Mouse (Mus musculus): ENCODE measurements around the gene Kremen2. TPM values are rescaled to one million over a fixed set of nuclear protein-coding genes. Genes with fewer than 3 reads are reported as not detected.
A peak's percentile ranks its signal among the peaks of the same experiment; 100 is the strongest.

Gene Kremen2
- polyA plus RNA-seq (2016; fragmentation: Nextera tagmentation; extraction: Ambion mirVana): 1.4 and 1.6 TPM in 2 replicates

DNA sequence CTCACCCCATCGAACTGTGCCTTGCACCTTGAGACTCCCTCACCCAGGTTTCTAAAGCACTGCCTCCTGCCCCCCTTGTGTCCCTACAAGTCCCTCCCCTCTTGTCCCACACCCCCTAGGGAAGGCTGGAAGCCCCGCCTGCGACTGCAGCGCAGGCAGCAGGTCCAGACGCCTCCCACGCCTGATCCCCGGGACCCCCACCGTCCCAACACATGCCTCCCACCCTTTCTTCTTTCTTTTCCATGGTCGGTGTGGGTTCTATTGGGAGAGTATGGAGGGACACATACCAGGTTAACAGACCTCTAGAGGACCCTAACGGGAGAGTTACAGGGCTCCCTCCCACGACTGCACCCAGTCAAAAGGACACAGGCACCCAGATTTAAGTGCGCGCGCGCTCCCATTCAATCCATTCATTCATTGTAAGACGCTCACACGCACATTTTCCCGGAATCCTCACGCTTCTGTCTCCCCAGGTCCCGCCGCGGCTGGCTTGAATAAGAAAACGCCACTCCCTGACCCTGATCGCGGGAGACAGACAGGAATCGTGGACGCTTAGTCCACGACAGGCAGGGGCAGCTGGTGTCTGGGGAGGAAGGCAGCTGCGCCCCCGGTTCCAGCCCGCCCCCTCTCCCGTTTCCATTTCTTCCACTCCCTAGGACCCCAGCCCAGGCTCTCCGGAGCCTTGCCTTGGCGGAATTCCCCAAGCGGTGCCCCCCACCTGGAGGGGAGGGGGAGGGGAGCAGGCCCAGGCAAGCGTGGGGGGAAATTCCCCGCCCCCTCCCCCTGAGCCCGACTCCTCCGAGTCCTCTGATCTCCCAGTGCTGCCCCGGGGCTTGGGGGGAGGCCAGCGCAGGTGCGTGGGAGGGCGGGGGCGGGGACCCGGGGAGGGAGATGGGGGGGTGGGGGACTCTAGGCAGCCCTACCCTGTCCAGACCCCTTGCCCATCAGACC, at the start of gene Kremen2:
Gene Kremen2 (minus strand): TSS at position 533 of the 951 bp plus-strand sequence.
- Histone ChIP-seq H3K27me3 (peaks cover 82% of the 10 kb centered on the region), H3K4me1 (peaks cover 31% of the 10 kb centered on the region), H3K9me3 (no peaks in the 10 kb centered on the region), H3K4me2 (peak within 1 kb of the TSS; percentile 65), H3K27ac (no peak within 1 kb of the TSS), H3K4me3 (replicated peaks) (peak within 1 kb of the TSS; percentile 32), H3K36me3 (replicated peaks) (no peaks in the 10 kb centered on the region), H3K9ac (peak within 1 kb of the TSS; percentile 44)
- WGBS: under 1% methylated on average over 39 of the region's 45 CpGs
- ATAC-seq (ENCODE audit: low FRiP score): no peak

DNA sequence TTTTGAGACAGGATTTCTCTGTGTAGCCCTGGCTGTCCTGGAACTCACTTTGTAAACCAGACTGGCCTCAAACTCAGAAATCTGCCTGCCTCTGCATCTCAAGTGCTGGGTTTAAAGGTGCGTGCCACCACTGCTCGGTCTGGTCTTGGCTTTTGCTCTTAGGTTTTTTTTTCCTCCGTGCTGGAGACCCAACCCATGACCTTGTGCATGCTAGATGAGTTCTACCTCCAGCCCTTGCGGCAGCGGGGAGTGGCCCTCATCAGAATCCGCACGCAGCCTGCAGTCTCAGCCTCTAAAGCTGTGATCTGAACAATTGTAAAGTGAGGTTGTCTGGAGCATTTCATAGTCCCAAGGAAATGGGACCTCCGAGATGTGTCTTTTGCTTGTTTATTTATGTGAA, 49.7 kb upstream of the Kremen2 start:
- Histone ChIP-seq H3K36me3 (replicated peaks) (no peaks in the 10 kb centered on the region), H3K27me3 (no peaks in the 10 kb centered on the region), H3K9me3 (no peaks in the 10 kb centered on the region), H3K27ac (no peak overlapping the region), H3K9ac (no peak overlapping the region), H3K4me3 (replicated peaks) (no peak overlapping the region), H3K4me2 (no peak overlapping the region), H3K4me1 (peaks cover 13% of the 10 kb centered on the region)
- ATAC-seq (ENCODE audit: low FRiP score): no peak
- WGBS: 97% methylated on average over 8 of the region's 8 CpGs

DNA sequence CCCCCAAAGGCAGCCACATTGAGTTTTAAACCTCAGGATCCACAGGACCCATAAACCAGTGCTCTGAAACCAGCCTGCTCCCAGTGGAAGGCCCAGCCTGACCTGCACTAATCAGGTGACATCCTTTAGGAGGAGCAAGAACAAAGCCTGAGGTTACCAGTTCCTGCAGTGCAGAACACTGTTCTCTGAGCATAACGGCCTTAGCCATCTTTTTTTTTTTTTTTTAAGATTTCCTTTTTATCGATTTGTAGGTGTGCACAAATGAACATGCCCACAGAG, 45.4 kb upstream of the Kremen2 start:
- Histone ChIP-seq H3K4me3 (replicated peaks) (peak overlapping the region; percentile 39), H3K27ac (peak overlapping the region; percentile 94)
- 69% methylated on average over 2 of the region's 2 CpGs for WGBS

DNA sequence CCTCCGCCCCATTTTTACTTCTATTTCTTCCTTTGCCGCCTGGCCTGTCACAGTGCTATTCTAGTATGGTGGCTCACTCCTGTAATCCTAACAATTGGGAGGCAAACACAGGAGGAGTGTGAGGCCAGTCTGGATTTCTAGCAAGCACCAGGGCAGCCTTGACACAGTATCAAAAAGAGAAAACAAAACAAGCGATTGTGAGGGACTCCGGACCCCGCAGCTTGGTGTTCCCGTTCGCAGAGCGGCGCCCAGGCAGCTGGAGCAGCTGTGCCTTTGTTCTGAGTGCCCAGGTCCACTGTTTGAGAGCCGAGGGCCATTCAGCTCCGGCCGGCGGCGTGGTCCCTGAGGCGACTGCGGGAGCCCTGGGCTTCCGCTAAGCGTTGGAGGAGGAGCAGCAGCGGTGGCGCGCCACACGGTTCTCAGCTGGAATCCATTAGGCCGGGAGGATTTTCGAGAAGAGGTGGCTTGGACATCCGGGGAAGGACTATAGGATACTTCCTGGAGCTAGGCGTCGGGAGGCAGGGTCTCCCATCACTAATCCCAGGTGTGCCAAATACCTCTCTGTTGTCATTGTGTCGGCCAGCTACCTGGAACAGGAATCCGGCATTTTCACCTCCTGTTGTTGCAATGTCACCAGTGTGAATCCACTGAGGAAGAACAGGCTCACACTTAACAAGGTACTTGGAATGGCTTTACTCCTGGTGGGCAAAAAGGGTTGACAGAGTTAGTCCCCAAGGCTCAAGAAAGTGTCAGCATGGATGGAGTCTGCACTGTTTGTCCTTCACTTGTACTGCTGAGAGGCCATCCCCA, 44.8 kb upstream of the Kremen2 start, which contains the start of gene Srrm2:
Gene Srrm2 (plus strand): TSS at position 264 of the 810 bp plus-strand sequence.
- H3K4me3 ChIP-seq (replicated peaks): peak within 1 kb of the TSS; percentile 39
- H3K36me3 ChIP-seq (replicated peaks): no peaks in the 10 kb centered on the region
- H3K27ac ChIP-seq: peak within 1 kb of the TSS; percentile 94
- peak within 1 kb of the TSS; percentile 74 for H3K4me2 ChIP-seq
- ATAC-seq (ENCODE audit: low FRiP score): peak; percentile 71
- H3K9ac ChIP-seq: peak within 1 kb of the TSS; percentile 74
- no peaks in the 10 kb centered on the region for H3K27me3 ChIP-seq
- under 1% methylated on average over 29 of the region's 29 CpGs for WGBS
- no peaks in the 10 kb centered on the region for H3K9me3 ChIP-seq
- H3K4me1 ChIP-seq: peaks cover 26% of the 10 kb centered on the region

More for the DNA sequence above, 45.4 kb upstream of the Kremen2 start:
- H3K27me3 ChIP-seq: no peaks in the 10 kb centered on the region
- no peak for ATAC-seq (ENCODE audit: low FRiP score)
- H3K9me3 ChIP-seq: no peaks in the 10 kb centered on the region
- no peaks in the 10 kb centered on the region for H3K36me3 ChIP-seq (replicated peaks)
- peak overlapping the region; percentile 74 for H3K4me2 ChIP-seq
- H3K4me1 ChIP-seq: peaks cover 24% of the 10 kb centered on the region
- H3K9ac ChIP-seq: peak overlapping the region; percentile 74; the same call in 1 of the 2 replicates

DNA sequence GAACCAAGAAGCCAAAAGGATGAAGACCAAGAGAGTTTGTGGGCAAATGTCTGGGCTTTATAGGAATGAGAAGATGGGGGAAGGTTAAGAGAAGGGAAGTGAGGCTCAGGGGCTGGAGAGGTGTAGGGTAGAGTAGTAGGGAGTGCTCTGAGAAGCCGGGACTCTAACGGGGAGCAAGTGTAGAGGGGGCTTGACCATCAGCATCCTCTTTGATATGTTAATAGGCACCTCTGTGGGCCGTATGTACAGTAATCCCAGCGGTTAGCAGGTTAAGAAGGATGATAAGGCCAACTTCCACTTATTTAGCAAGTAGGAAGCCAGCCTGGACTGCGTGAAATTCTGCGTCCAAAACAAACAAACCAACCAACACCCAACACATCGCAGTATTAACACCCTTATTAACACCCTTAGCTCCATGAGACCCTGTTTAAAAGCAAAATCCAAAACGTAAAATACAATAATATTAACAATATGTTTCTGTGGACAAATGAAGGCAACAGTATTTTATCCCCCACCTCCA, 44.2 kb upstream of the Kremen2 start:
- no peaks in the 10 kb centered on the region for H3K27me3 ChIP-seq
- H3K9me3 ChIP-seq: no peaks in the 10 kb centered on the region
- no peaks in the 10 kb centered on the region for H3K36me3 ChIP-seq (replicated peaks)
- peak overlapping the region; percentile 39 for H3K4me3 ChIP-seq (replicated peaks)
- H3K4me2 ChIP-seq: peak overlapping the region; percentile 74
- no peak for ATAC-seq (ENCODE audit: low FRiP score)
- H3K9ac ChIP-seq: peak overlapping the region; percentile 74
- H3K27ac ChIP-seq: peak overlapping the region; percentile 94
- peaks cover 27% of the 10 kb centered on the region for H3K4me1 ChIP-seq
- 9% methylated on average over 8 of the region's 8 CpGs for WGBS

DNA sequence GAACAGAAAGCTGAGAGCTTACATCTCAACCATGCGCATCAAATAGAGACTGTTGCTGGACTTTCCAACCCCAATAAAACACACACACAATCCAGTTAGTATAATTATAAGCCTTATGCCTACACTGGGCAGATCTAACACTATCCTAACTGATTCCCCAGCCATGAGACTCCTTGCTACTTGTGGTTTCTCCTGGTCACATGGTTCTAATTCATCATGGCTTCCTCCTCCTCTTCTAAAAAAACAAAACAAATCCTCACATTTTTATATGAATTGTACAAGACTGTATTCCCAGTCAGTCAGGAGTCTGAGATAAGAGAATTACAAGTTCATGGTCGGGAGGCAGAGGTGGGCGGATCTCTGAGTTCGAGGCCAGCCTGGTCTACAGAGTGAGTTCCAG, 43.3 kb upstream of the Kremen2 start:
- Histone ChIP-seq H3K27me3 (no peaks in the 10 kb centered on the region), H3K27ac (no peak overlapping the region), H3K36me3 (replicated peaks) (no peaks in the 10 kb centered on the region), H3K4me2 (no peak overlapping the region), H3K4me3 (replicated peaks) (no peak overlapping the region), H3K9ac (no peak overlapping the region), H3K9me3 (no peaks in the 10 kb centered on the region), H3K4me1 (peaks cover 27% of the 10 kb centered on the region)
- no peak for ATAC-seq (ENCODE audit: low FRiP score)
- 90% methylated on average over 4 of the region's 4 CpGs for WGBS

DNA sequence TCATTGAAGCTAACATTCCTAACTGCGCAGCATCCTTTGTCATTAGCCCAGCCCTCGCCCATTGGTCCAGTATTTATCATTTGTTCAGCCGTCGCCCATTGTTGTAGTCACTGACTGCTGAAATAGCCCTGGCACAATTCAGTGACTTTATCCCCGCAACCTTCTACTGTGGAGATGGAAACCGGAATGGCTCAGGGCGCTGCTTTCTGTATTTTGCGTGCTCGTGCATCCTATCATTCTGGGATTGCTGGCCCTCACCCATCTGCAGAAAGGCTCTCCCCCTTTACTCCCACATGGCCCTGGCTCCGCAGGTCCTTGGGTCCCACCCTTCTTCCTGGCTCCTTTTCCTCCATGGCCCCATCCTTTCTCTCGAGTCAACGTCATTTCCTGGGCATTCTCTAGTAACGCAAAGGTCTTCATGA, 40.9 kb upstream of the Kremen2 start:
- no peaks in the 10 kb centered on the region for H3K36me3 ChIP-seq (replicated peaks)
- peak overlapping the region; percentile 83 for H3K4me2 ChIP-seq
- no peaks in the 10 kb centered on the region for H3K27me3 ChIP-seq
- H3K4me3 ChIP-seq (replicated peaks): peak overlapping the region; percentile 58
- WGBS: 16% methylated on average over 13 of the region's 13 CpGs
- peak overlapping the region; percentile 68; the same call in 1 of the 2 replicates for H3K27ac ChIP-seq
- ATAC-seq (ENCODE audit: low FRiP score): peak; percentile 53
- no peak overlapping the region for H3K9ac ChIP-seq
- H3K9me3 ChIP-seq: no peaks in the 10 kb centered on the region
- peaks cover 24% of the 10 kb centered on the region for H3K4me1 ChIP-seq

DNA sequence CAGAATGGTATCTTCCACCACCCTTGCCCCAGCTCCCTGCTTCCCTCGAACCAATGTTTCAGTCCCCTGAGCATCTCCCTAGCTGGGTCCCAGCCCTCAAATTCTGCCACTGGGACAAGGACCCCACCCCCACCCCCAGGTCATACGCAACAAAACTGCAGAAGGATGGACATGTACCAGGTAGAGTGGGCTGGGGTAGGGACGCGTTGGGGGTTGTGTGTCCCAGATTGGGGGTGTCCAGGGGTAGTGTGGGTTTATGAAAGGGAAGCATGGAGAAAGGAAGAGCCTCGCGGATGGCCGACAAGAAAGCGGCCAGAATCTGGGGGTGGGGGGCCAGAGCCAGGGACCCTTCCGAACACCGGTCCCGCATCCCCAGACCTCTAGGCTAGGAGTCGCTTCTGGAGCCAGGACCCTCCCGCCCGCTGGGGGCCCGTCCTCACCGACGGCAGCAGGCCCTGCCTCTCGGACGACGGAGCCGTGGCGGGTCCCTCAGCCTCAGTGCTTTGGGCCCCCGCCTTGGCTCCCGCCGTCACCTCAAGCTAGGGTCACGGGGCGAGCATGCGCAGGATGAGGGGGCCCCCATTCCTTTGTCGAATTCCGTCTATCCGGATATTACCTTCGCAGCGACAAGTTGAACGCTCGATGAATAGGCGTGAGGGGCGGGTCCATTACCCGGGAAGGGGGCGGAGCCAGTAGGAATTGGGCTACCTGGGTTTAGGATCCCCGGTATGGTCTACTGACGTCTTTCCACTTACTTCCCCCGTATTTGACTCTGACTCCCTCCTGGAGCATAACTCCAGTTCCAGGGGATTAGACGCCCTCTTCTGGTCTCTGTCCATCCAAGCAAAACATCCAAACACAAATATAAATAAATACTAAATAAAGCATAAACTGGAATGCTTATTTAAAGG, 40.2 kb upstream of the Kremen2 start, which contains the start of gene Flywch2:
Gene Flywch2 (minus strand): TSS at position 521 of the 911 bp plus-strand sequence.
- Histone ChIP-seq H3K36me3 (replicated peaks) (no peaks in the 10 kb centered on the region), H3K4me2 (peak within 1 kb of the TSS; percentile 83), H3K4me1 (peaks cover 19% of the 10 kb centered on the region), H3K9me3 (no peaks in the 10 kb centered on the region), H3K27me3 (no peaks in the 10 kb centered on the region), H3K9ac (peak within 1 kb of the TSS; percentile 78), H3K27ac (peak within 1 kb of the TSS; percentile 68; the same call in 1 of the 2 replicates), H3K4me3 (replicated peaks) (peak within 1 kb of the TSS; percentile 58)
- 2% methylated on average over 43 of the region's 43 CpGs for WGBS
- ATAC-seq (ENCODE audit: low FRiP score): peak; percentile 80

DNA sequence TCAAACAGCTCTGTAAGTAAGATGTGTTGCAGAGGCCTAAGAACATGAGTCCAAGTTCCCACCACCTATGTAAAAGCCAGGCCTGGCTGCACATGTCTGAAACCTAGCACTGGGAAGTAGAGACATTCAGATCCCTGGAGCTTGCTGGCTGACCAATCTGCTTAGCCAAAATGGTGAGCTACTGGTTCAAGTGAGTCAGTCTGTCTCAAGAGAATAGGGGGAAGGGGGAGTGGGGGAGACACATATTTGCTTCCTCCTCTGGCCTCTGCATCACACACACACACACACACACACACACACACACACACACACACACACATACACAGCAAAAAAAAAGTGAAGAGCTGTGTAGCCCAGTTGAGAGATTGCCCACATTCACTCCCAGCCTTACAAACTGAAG, 37.7 kb upstream of the Kremen2 start:
- no peak overlapping the region for H3K9ac ChIP-seq

DNA sequence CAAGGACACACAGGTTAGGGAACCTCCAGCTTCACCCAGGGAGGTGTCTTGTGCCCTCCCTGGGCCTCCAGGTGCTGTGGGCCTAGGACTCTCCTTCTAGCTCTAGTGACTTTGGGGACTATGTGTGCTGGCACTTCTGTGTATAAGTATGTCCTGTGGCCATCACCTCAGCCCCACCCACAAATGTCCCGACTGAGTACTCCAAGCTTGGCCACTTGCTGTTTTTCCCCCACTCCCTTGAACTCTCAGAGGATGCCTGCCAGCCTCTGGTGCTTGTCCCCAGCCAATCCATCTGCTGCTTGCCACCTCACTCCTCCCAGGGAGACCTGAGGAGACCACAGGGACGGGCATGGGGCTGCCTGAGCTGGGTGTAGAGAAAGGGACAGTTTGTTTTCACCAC, 32.8 kb upstream of the Kremen2 start:
- WGBS: 50% methylated on average over 2 of the region's 2 CpGs
- Histone ChIP-seq H3K9ac (no peak overlapping the region), H3K27me3 (no peaks in the 10 kb centered on the region), H3K9me3 (no peaks in the 10 kb centered on the region), H3K4me1 (peaks cover 3% of the 10 kb centered on the region; the same call in 1 of the 2 replicates), H3K36me3 (replicated peaks) (no peaks in the 10 kb centered on the region; the same call in 1 of the 2 replicates), H3K4me2 (no peak overlapping the region), H3K27ac (no peak overlapping the region), H3K4me3 (replicated peaks) (no peak overlapping the region)
- ATAC-seq (ENCODE audit: low FRiP score): no peak

More for the DNA sequence above, 37.7 kb upstream of the Kremen2 start:
- no peak for ATAC-seq (ENCODE audit: low FRiP score)
- no peaks in the 10 kb centered on the region for H3K9me3 ChIP-seq
- no peaks in the 10 kb centered on the region for H3K27me3 ChIP-seq
- H3K27ac ChIP-seq: no peak overlapping the region
- no peak overlapping the region for H3K4me2 ChIP-seq
- peaks cover 5% of the 10 kb centered on the region; the same call in 1 of the 2 replicates for H3K4me1 ChIP-seq
- H3K4me3 ChIP-seq (replicated peaks): no peak overlapping the region
- H3K36me3 ChIP-seq (replicated peaks): no peaks in the 10 kb centered on the region

DNA sequence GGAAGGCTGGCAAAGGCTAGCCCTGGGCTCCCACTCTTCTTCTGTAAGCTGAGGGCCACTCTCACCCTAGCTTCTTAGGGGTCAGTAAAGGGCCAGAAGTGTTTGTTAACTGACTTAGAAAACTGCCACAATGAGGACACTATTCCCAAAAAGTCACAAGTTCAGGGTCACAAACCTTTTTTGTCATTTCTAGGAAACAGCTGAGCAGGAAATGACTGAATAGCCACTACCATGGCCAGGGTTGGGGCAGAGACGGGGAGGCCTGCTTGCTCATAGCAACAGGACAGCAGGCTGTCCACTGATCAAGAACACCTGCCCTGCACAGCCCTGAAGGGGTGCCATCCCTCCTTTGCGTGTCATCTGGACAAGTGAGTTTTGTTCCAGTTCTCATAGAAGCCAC, 31.5 kb upstream of the Kremen2 start:
- no peak for ATAC-seq (ENCODE audit: low FRiP score)
- H3K9me3 ChIP-seq: no peaks in the 10 kb centered on the region
- H3K4me3 ChIP-seq (replicated peaks): no peak overlapping the region
- WGBS: 81% methylated on average over 2 of the region's 2 CpGs
- no peak overlapping the region for H3K9ac ChIP-seq
- no peaks in the 10 kb centered on the region for H3K27me3 ChIP-seq
- no peak overlapping the region for H3K27ac ChIP-seq
- no peaks in the 10 kb centered on the region; the same call in 1 of the 2 replicates for H3K36me3 ChIP-seq (replicated peaks)
- H3K4me2 ChIP-seq: no peak overlapping the region
- H3K4me1 ChIP-seq: peaks cover 3% of the 10 kb centered on the region; the same call in 1 of the 2 replicates
